Mouse (Mus musculus) lung, adult 2 months (tissue): Measurements from ENCODE around the gene Pxn.
A peak's percentile ranks its signal among the peaks of the same experiment; 100 is the strongest.

Source experiments
- CTCF ChIP-seq: fragments of 200-500 bp; IDR thresholded peaks from 2 replicates; pipeline ENCODE4 v1.5.1; 2011; ENCODE audit warnings: mild to moderate bottlenecking, low read length, control low read depth; ENCODE audit not compliant: insufficient read depth
- POLR2A ChIP-seq: fragments of 200-500 bp; IDR thresholded peaks from 2 replicates; pipeline ENCODE4 v1.6.1; 2011; ENCODE audit warnings: low read depth, mild to moderate bottlenecking, control low read depth, low read length, borderline replicate concordance; ENCODE audit errors: extremely low read depth

DNA sequence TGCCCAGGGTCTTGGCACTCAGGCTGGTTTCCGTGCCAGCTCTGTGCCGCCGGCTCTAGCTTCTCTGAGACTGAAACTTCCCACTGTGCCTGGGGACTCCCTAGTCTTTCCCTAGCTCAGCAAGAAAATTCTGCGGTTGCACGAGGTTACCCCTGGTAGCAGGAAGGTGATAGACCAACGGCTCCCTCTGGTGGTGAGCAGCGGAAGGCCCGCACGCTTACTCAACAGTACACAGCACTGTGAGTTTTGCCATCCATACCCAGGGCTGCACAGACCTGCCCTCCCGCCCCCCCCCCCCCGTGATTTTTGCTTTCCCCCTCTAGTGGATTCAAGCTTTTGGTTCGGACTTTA lies 32.2 kb downstream of the Pxn start:
- peak; percentile 98 for TF ChIP-seq CTCF
- TF ChIP-seq POLR2A = peak; percentile 14; the same call in 1 of the 2 replicates
